Mouse (Mus musculus) C2C12 (cell line): ENCODE results near the gene Zfp990.

Experiments used
- CTCF ChIP-seq: IDR thresholded peaks from one replicate; pipeline ENCODE4 v1.5.1; 2011; ENCODE audit not compliant: control insufficient read depth, insufficient read depth, insufficient read length
- FOSL1 ChIP-seq: IDR thresholded peaks from one replicate; pipeline ENCODE4 v1.8.0; 2011; ENCODE audit warnings: mild to moderate bottlenecking, low read length; ENCODE audit not compliant: poor library complexity, insufficient read depth, severe bottlenecking
- MAX ChIP-seq: IDR thresholded peaks from one replicate; pipeline ENCODE4 v1.6.1; 2011; ENCODE audit warnings: mild to moderate bottlenecking, control low read depth
- USF1 ChIP-seq: IDR thresholded peaks from one replicate; pipeline ENCODE4 v1.6.1; 2011; ENCODE audit warnings: low read depth, mild to moderate bottlenecking, control low read depth, moderate library complexity

DNA sequence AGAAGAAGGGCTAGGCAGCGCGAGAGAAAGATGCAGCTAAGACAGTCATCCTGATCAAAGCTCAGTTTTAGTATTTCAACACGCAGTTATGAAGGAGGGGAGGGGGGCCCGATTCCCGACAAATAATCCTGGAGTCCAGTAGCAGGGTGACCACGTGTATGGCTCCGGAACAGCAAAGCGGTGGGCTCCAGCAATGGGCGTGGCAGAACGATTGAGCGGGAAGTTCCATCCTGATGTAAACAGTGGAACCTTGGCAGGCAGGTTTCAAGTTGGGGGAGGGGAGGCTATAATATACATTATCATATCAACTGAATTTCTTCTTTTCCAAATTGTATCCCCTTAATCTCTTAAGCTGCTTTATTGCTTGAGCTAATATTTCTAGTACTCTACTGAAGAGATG is 18.4 kb upstream of the Zfp990 start:
- TF ChIP-seq CTCF: no peak
- no peak for TF ChIP-seq MAX
- TF ChIP-seq FOSL1: no peak
- no peak for TF ChIP-seq USF1
